Mouse (Mus musculus) kidney, embryonic 16.5 days (tissue): ENCODE data around the gene Synpo2l. TPM values are rescaled to one million over a fixed set of nuclear protein-coding genes. Genes with fewer than 3 reads are reported as not detected.
"Not testable (repeated sequence)": the region's sequence is repeated elsewhere in the genome, so short reads cannot be mapped to it uniquely, and the experiment has no call there.

ENCODE experiments used
- ATAC-seq: fragments of 200-750 bp; cut with Nextera tagmentation; 2 replicates; pipeline ENCODE4 v1.8.0; 2017; ENCODE audit warnings: moderate TSS enrichment; ENCODE audit not compliant: low FRiP score, low TSS enrichment
- H3K27ac ChIP-seq: fragments of 300-500 bp; sonication (generic); 2 replicates; pipeline ENCODE4 v1.5.1; 2014; ENCODE audit warnings: low read length
- H3K27me3 ChIP-seq: fragments of 300-500 bp; sonication (generic); 2 replicates; pipeline ENCODE4 v1.6.1; 2014; ENCODE audit warnings: low read length, control low read depth, mixed read lengths; ENCODE audit not compliant: insufficient read depth
- H3K36me3 ChIP-seq: fragments of 300-500 bp; sonication (generic); 2 replicates; pipeline ENCODE4 v1.6.1; 2014; ENCODE audit warnings: low read length, control low read depth, mixed read lengths; ENCODE audit not compliant: insufficient read depth
- H3K4me1 ChIP-seq: fragments of 300-500 bp; sonication (generic); 2 replicates; pipeline ENCODE4 v1.6.1; 2014; ENCODE audit warnings: low read length, control low read depth, mixed read lengths; ENCODE audit not compliant: insufficient read depth
- H3K4me2 ChIP-seq: fragments of 300-500 bp; sonication (generic); replicated peaks from 2 replicates; pipeline ENCODE4 v1.6.1; 2014; ENCODE audit warnings: low read depth, low read length
- H3K4me3 ChIP-seq: fragments of 300-500 bp; sonication (generic); 2 replicates; pipeline ENCODE4 v1.5.1; 2014; ENCODE audit warnings: mild to moderate bottlenecking, low read length
- H3K9ac ChIP-seq: fragments of 300-500 bp; sonication (generic); replicated peaks from 2 replicates; pipeline ENCODE4 v1.6.1; 2014; ENCODE audit warnings: low read length
- H3K9me3 ChIP-seq: fragments of 300-500 bp; sonication (generic); 2 replicates; pipeline ENCODE4 v1.6.1; 2016; ENCODE audit warnings: low read length, control low read depth
- WGBS: fragments of 180-500 bp; shearing (Covaris S2); extraction: QIAGEN DNeasy Blood & Tissue Kit; methylation state at CpG from one replicate; pipeline ENCODE4 v1.1.7; 2014; 5-methylcytosine and 5-hydroxymethylcytosine counted together
- polyA plus RNA-seq: library from polyadenylated mRNA; unstranded; fragments of >200 nt; fragmentation: Nextera tagmentation; extraction: Ambion mirVana; gene quantifications from 2 replicates; pipeline ENCODE4 v1.2.1, GENCODE M21; 2015

Gene Synpo2l
- polyA plus RNA-seq, 1 experiment from 2014 or later = 1.2 TPM

DNA sequence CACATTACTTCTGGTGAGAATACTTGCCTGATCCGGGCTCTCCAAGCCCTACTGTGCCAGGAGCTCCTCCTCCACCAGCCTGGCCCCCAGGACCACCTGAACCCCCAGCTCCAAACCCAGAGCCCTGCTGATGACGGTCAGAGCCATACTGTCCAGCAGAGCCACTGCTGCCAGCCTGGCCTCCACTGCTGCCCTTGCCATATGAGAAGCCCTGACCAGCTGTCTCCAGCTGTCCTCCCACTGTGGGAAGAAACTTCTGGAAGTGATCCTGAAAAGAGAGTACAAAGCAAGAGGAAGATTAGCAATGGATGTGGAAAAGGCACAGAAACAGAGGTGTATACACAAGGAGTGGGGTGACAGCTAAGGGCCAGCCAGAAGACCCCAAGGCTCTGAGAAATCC is 17.2 kb downstream of the Synpo2l start:
- Histone ChIP-seq H3K9me3 (no peaks in the 10 kb centered on the region), H3K4me3 (no peak overlapping the region), H3K4me1 (no peaks in the 10 kb centered on the region), H3K27me3 (no peaks in the 10 kb centered on the region), H3K4me2 (no peak overlapping the region), H3K9ac (no peak overlapping the region), H3K36me3 (no peaks in the 10 kb centered on the region), H3K27ac (0 out of 2 replicates have a peak overlapping the region, but pooled peaks have one; percentile 21)
- ATAC-seq = no peak
- 66% methylated on average over 2 of the region's 2 CpGs for WGBS

DNA sequence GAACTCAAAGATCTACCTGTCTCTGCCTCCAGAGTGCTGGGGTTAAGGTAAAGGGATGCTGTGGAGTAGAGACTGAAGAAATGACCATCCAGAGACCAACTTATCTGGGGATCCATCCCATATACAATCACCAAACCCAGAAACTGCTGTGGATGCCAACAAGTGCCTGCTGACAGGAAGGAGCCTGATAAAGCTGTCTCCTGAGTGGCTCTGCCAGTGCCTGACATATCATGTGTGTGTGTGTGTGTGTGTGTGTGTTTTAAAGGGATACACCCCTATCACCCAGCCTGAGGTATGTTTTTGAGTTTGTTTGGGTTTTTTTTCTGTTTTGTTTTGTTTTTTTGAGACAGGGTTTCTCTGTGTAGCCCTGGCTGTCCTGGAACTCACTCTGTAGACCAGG is 21.8 kb downstream of the Synpo2l start:
- ATAC-seq = no peak
- Histone ChIP-seq H3K4me2 (no peak overlapping the region), H3K9me3 (no peaks in the 10 kb centered on the region)

GRCm38 (mm10) chr14:20645547-20645946 is 22.6 kb downstream of the Synpo2l start:
- Histone ChIP-seq H3K9me3 (no peaks in the 10 kb centered on the region), H3K36me3 (no peaks in the 10 kb centered on the region), H3K4me3 (no peak overlapping the region), H3K27ac (no peak overlapping the region), H3K4me2 (no peak overlapping the region), H3K4me1 (peaks cover 9% of the 10 kb centered on the region), H3K27me3 (no peaks in the 10 kb centered on the region), H3K9ac (no peak overlapping the region)
- no peak for ATAC-seq
- WGBS = 42% methylated on average over 3 of the region's 3 CpGs

More for the DNA sequence above, 21.8 kb downstream of the Synpo2l start:
- H3K4me3 ChIP-seq = no peak overlapping the region
- H3K36me3 ChIP-seq = no peaks in the 10 kb centered on the region
- peaks cover 9% of the 10 kb centered on the region for H3K4me1 ChIP-seq
- H3K27me3 ChIP-seq = no peaks in the 10 kb centered on the region
- H3K27ac ChIP-seq = no peak overlapping the region
- no peak overlapping the region for H3K9ac ChIP-seq

- H3K4me3 ChIP-seq = peak overlapping the region; percentile 90
- H3K27ac ChIP-seq = peak overlapping the region; percentile 93
- 16% methylated on average over 10 of the region's 10 CpGs for WGBS
- ATAC-seq = no peak
- peaks cover 12% of the 10 kb centered on the region for H3K4me1 ChIP-seq
- H3K36me3 ChIP-seq = no peaks in the 10 kb centered on the region
- H3K4me2 ChIP-seq = peak overlapping the region; percentile 81
- H3K9ac ChIP-seq = peak overlapping the region; percentile 95
- H3K9me3 ChIP-seq = no peaks in the 10 kb centered on the region
- H3K27me3 ChIP-seq = no peaks in the 10 kb centered on the region
Measured at GRCm38 (mm10) chr14:20641438-20641875, 26.7 kb downstream of the Synpo2l start.

- Histone ChIP-seq H3K4me1 (peaks cover 12% of the 10 kb centered on the region), H3K27me3 (no peaks in the 10 kb centered on the region), H3K27ac (peak within 1 kb of the TSS; percentile 93), H3K9me3 (no peaks in the 10 kb centered on the region), H3K9ac (peak within 1 kb of the TSS; percentile 95), H3K4me3 (peak within 1 kb of the TSS; percentile 90), H3K4me2 (peak within 1 kb of the TSS; percentile 87), H3K36me3 (no peaks in the 10 kb centered on the region)
- under 1% methylated on average over 72 of the region's 73 CpGs for WGBS
- ATAC-seq = peak; percentile 96
Measured at GRCm38 (mm10) chr14:20640644-20641437, 27.3 kb downstream of the Synpo2l start, which contains the start of gene Usp54. TSS of gene Usp54 (minus strand) at chr14:20641063.

GRCm38 (mm10) chr14:20639918-20640619 is 28.1 kb downstream of the Synpo2l start:
- peak; percentile 64 for ATAC-seq
- Histone ChIP-seq H3K36me3 (no peaks in the 10 kb centered on the region), H3K27me3 (no peaks in the 10 kb centered on the region), H3K9me3 (no peaks in the 10 kb centered on the region), H3K4me2 (peak overlapping the region; percentile 87), H3K9ac (peak overlapping the region; percentile 95), H3K4me3 (peak overlapping the region; percentile 90), H3K27ac (peak overlapping the region; percentile 85), H3K4me1 (peaks cover 12% of the 10 kb centered on the region)
- WGBS = 1% methylated on average over 16 of the region's 16 CpGs

- Histone ChIP-seq H3K4me3 (no peak overlapping the region), H3K36me3 (no peaks in the 10 kb centered on the region), H3K4me1 (peaks cover 12% of the 10 kb centered on the region), H3K4me2 (no peak overlapping the region), H3K9ac (no peak overlapping the region), H3K9me3 (no peaks in the 10 kb centered on the region), H3K27me3 (no peaks in the 10 kb centered on the region), H3K27ac (no peak overlapping the region)
- 94% methylated on average over 6 of the region's 6 CpGs for WGBS
- ATAC-seq = no peak
Measured at GRCm38 (mm10) chr14:20638702-20639101, 29.5 kb downstream of the Synpo2l start.

DNA sequence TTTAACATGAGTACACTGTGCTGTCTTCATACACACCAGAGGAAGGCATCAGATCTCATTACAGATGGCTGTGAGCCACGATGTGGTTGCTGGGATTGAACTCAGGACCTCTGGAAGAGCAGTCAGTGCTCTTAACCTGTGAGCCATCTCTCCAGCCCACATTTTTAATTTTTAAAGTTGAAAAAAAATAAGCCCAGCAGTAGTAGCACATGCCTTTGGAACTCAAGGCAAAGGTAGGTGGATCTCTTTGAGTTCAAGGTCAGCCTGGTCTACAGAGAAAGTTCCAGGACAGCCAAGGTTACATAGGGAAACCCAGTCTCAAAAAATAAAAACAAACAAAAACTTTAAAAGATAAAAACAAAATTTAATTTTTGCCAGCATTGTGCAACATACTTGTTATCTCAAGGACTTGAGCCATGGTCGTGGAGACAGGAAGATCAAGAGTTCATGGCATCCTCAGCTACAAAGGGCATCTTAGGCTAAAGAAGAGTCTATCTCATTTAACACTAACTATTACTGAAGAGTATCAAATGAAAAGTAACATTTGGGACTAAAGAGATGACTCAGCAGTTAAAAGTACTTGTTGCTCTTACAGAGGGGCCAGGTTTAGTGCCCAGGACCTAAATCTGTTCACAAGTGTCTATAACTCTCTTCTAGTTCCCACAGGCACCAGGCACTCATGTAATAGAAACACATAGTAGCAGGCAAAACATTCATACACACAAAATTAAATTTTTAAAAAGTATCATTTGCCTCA is 30.2 kb downstream of the Synpo2l start:
- no peak overlapping the region for H3K9ac ChIP-seq
- no peaks in the 10 kb centered on the region for H3K36me3 ChIP-seq
- no peaks in the 10 kb centered on the region for H3K27me3 ChIP-seq
- peaks cover 12% of the 10 kb centered on the region for H3K4me1 ChIP-seq
- no peak for ATAC-seq
- H3K9me3 ChIP-seq = no peaks in the 10 kb centered on the region
- WGBS = 72% methylated on average over 2 of the region's 2 CpGs
- no peak overlapping the region for H3K27ac ChIP-seq
- H3K4me2 ChIP-seq = no peak overlapping the region
- no peak overlapping the region for H3K4me3 ChIP-seq

DNA sequence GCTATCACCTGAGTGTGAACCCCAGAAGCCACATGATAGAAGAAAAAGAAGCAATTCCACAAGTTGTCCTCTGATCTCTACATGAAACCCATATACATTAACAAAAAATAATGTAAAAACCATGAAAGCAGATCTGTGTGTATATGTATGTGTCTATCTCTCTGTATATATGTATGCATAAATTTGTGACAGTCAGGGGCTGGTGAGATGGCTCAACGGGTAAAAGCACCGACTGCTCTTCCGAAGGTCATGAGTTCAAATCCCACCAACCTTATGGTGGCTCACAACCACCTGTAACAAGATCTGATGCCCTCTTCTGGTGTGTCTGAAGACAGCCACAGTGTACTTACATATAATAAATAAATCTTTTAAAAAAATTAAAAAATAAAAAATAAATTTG is 31.2 kb downstream of the Synpo2l start:
- not testable (repeated sequence) for H3K9me3 ChIP-seq, H3K4me2 ChIP-seq, H3K27me3 ChIP-seq, ATAC-seq, H3K4me3 ChIP-seq, H3K27ac ChIP-seq, H3K36me3 ChIP-seq, H3K9ac ChIP-seq, H3K4me1 ChIP-seq
- WGBS = 91% methylated on average over 3 of the region's 3 CpGs
